Mouse (Mus musculus): ENCODE data around the gene Sgo2a.

- TF ChIP-seq CTCF (IDR thresholded peaks at IDR 0.05; ENCODE audit: extremely low read depth, insufficient read depth, low read length) (no peak), POLR2A (IDR thresholded peaks at IDR 0.05; ENCODE audit: extremely low read depth, insufficient read depth, low read length) (no peak)
Observed at GRCm38 (mm10) chr1:57955774-57956173, 40.0 kb upstream of the Sgo2a start.

Measured in cortical plate, adult 2 months (tissue).